Mouse (Mus musculus): Measurements from ENCODE around the gene Svop.

GRCm38 (mm10) chr5:114067543-114067942 is 23.8 kb downstream of the Svop start:
- TF ChIP-seq POLR2A (IDR thresholded peaks at IDR 0.05; ENCODE audit: control insufficient read depth, low read depth, low read length) (no peak), CTCF (IDR thresholded peaks at IDR 0.05; ENCODE audit: control insufficient read depth, insufficient read depth, insufficient replicate concordance, low read depth, low read length) (no peak)
